Mouse (Mus musculus): ENCODE data around the gene Eva1b. TPM values are rescaled to one million over a fixed set of nuclear protein-coding genes. Genes with fewer than 3 reads are reported as not detected.

Eva1b gene
- polyA plus RNA-seq, 1 experiment from 2014 or later = 8.1 TPM

GRCm38 (mm10) chr4:126110374-126111152 is 37.0 kb upstream of the Eva1b start:
- no peaks in the 10 kb centered on the region for H3K27me3 ChIP-seq
- no peak overlapping the region for H3K4me3 ChIP-seq
- peak overlapping the region; percentile 49 for H3K27ac ChIP-seq
- H3K4me2 ChIP-seq = peak overlapping the region; percentile 24
- peak; percentile 45 for ATAC-seq
- no peaks in the 10 kb centered on the region for H3K36me3 ChIP-seq (ENCODE audit: poor library complexity, severe bottlenecking)
- peak overlapping the region; percentile 27 for H3K9ac ChIP-seq
- peaks cover 47% of the 10 kb centered on the region for H3K4me1 ChIP-seq
- H3K9me3 ChIP-seq (replicated peaks) = no peaks in the 10 kb centered on the region
- WGBS = 16% methylated on average over 12 of the region's 12 CpGs

- peak overlapping the region; percentile 27 for H3K9ac ChIP-seq
- 23% methylated on average over 7 of the region's 7 CpGs for WGBS
- no peak for ATAC-seq
- H3K36me3 ChIP-seq (ENCODE audit: poor library complexity, severe bottlenecking) = no peaks in the 10 kb centered on the region
- H3K27ac ChIP-seq = peak overlapping the region; percentile 49
- H3K4me3 ChIP-seq = no peak overlapping the region
- peak overlapping the region; percentile 24 for H3K4me2 ChIP-seq
- H3K4me1 ChIP-seq = peaks cover 44% of the 10 kb centered on the region
- H3K27me3 ChIP-seq = no peaks in the 10 kb centered on the region
- H3K9me3 ChIP-seq (replicated peaks) = no peaks in the 10 kb centered on the region
These were observed 36.4 kb upstream of the Eva1b start for GRCm38 (mm10) chr4:126111153-126111549.

GRCm38 (mm10) chr4:126113243-126113642 is 34.3 kb upstream of the Eva1b start:
- Histone ChIP-seq H3K27me3 (no peaks in the 10 kb centered on the region), H3K27ac (no peak overlapping the region), H3K4me2 (no peak overlapping the region), H3K4me1 (peaks cover 37% of the 10 kb centered on the region), H3K9ac (no peak overlapping the region), H3K4me3 (no peak overlapping the region), H3K9me3 (replicated peaks) (no peaks in the 10 kb centered on the region), H3K36me3 (ENCODE audit: poor library complexity, severe bottlenecking) (peaks cover 4% of the 10 kb centered on the region; the same call in 1 of the 2 replicates)
- 81% methylated on average over 4 of the region's 4 CpGs for WGBS
- ATAC-seq = no peak

GRCm38 (mm10) chr4:126113943-126114342 is 33.6 kb upstream of the Eva1b start:
- H3K9ac ChIP-seq = no peak overlapping the region
- no peak overlapping the region for H3K4me2 ChIP-seq
- WGBS = 20% methylated on average over 6 of the region's 6 CpGs
- H3K4me1 ChIP-seq = peaks cover 36% of the 10 kb centered on the region
- peaks cover 6% of the 10 kb centered on the region; the same call in 1 of the 2 replicates for H3K36me3 ChIP-seq (ENCODE audit: poor library complexity, severe bottlenecking)
- no peak for ATAC-seq
- H3K27ac ChIP-seq = no peak overlapping the region
- H3K9me3 ChIP-seq (replicated peaks) = no peaks in the 10 kb centered on the region
- no peaks in the 10 kb centered on the region for H3K27me3 ChIP-seq
- no peak overlapping the region for H3K4me3 ChIP-seq

GRCm38 (mm10) chr4:126115411-126115810 is 32.1 kb upstream of the Eva1b start:
- H3K4me2 ChIP-seq = no peak overlapping the region

GRCm38 (mm10) chr4:126115871-126116521 is 31.5 kb upstream of the Eva1b start:
- Histone ChIP-seq H3K36me3 (ENCODE audit: poor library complexity, severe bottlenecking) (peaks cover 12% of the 10 kb centered on the region), H3K4me3 (no peak overlapping the region), H3K9me3 (replicated peaks) (0 out of 2 replicates have a peak, but pooled peaks cover 2% of the 10 kb centered on the region), H3K4me1 (peaks cover 21% of the 10 kb centered on the region), H3K4me2 (no peak overlapping the region), H3K9ac (no peak overlapping the region), H3K27me3 (no peaks in the 10 kb centered on the region), H3K27ac (no peak overlapping the region)
- WGBS = 76% methylated on average over 6 of the region's 6 CpGs
- ATAC-seq = no peak

More at GRCm38 (mm10) chr4:126115411-126115810, 32.1 kb upstream of the Eva1b start:
- Histone ChIP-seq H3K36me3 (ENCODE audit: poor library complexity, severe bottlenecking) (peaks cover 9% of the 10 kb centered on the region; the same call in 1 of the 2 replicates), H3K9me3 (replicated peaks) (no peaks in the 10 kb centered on the region), H3K27ac (no peak overlapping the region), H3K27me3 (no peaks in the 10 kb centered on the region), H3K4me3 (no peak overlapping the region), H3K4me1 (peaks cover 27% of the 10 kb centered on the region), H3K9ac (no peak overlapping the region)
- 90% methylated on average over 9 of the region's 9 CpGs for WGBS
- ATAC-seq = no peak

- Histone ChIP-seq H3K4me2 (no peak overlapping the region), H3K4me3 (no peak overlapping the region), H3K4me1 (peaks cover 17% of the 10 kb centered on the region; the same call in 1 of the 2 replicates), H3K9ac (no peak overlapping the region), H3K27me3 (no peaks in the 10 kb centered on the region), H3K36me3 (ENCODE audit: poor library complexity, severe bottlenecking) (peaks cover 20% of the 10 kb centered on the region), H3K9me3 (replicated peaks) (peaks cover 11% of the 10 kb centered on the region; the same call in 1 of the 2 replicates), H3K27ac (peak overlapping the region; percentile 19; the same call in 1 of the 2 replicates)
- 83% methylated on average over 8 of the region's 8 CpGs for WGBS
- ATAC-seq = no peak
These were observed 30.4 kb upstream of the Eva1b start for GRCm38 (mm10) chr4:126117116-126117515.

- Histone ChIP-seq H3K4me3 (no peak overlapping the region), H3K27ac (peak overlapping the region; percentile 65), H3K9ac (no peak overlapping the region), H3K4me2 (no peak overlapping the region), H3K9me3 (replicated peaks) (peaks cover 11% of the 10 kb centered on the region; the same call in 1 of the 2 replicates), H3K27me3 (no peaks in the 10 kb centered on the region), H3K4me1 (peaks cover 20% of the 10 kb centered on the region; the same call in 1 of the 2 replicates), H3K36me3 (ENCODE audit: poor library complexity, severe bottlenecking) (peaks cover 26% of the 10 kb centered on the region)
- peak; percentile 45; the same call in 1 of the 2 replicates for ATAC-seq
- 79% methylated on average over 4 of the region's 4 CpGs for WGBS
These were observed 28.9 kb upstream of the Eva1b start for GRCm38 (mm10) chr4:126118651-126119050.

- no peak overlapping the region for H3K9ac ChIP-seq
- H3K27me3 ChIP-seq = no peaks in the 10 kb centered on the region
- peaks cover 30% of the 10 kb centered on the region for H3K36me3 ChIP-seq (ENCODE audit: poor library complexity, severe bottlenecking)
- H3K27ac ChIP-seq = peak overlapping the region; percentile 65
- ATAC-seq = no peak
- no peak overlapping the region for H3K4me3 ChIP-seq
- H3K4me1 ChIP-seq = peaks cover 16% of the 10 kb centered on the region; the same call in 1 of the 2 replicates
- 77% methylated on average over 1 of the region's 1 CpGs for WGBS
- peaks cover 11% of the 10 kb centered on the region; the same call in 1 of the 2 replicates for H3K9me3 ChIP-seq (replicated peaks)
- H3K4me2 ChIP-seq = no peak overlapping the region
These were observed 28.5 kb upstream of the Eva1b start for GRCm38 (mm10) chr4:126119051-126119450.

- peaks cover 11% of the 10 kb centered on the region; the same call in 1 of the 2 replicates for H3K9me3 ChIP-seq (replicated peaks)
- H3K27me3 ChIP-seq = no peaks in the 10 kb centered on the region
- peaks cover 16% of the 10 kb centered on the region; the same call in 1 of the 2 replicates for H3K4me1 ChIP-seq
- no peak overlapping the region for H3K4me3 ChIP-seq
- no peak overlapping the region for H3K9ac ChIP-seq
- 93% methylated on average over 5 of the region's 5 CpGs for WGBS
- no peak overlapping the region for H3K27ac ChIP-seq
- peaks cover 39% of the 10 kb centered on the region for H3K36me3 ChIP-seq (ENCODE audit: poor library complexity, severe bottlenecking)
- ATAC-seq = no peak
- H3K4me2 ChIP-seq = no peak overlapping the region
These were observed 27.5 kb upstream of the Eva1b start for GRCm38 (mm10) chr4:126120052-126120451.

GRCm38 (mm10) chr4:126120506-126120905 is 27.0 kb upstream of the Eva1b start:
- Histone ChIP-seq H3K9me3 (replicated peaks) (peaks cover 11% of the 10 kb centered on the region; the same call in 1 of the 2 replicates), H3K27me3 (no peaks in the 10 kb centered on the region), H3K36me3 (ENCODE audit: poor library complexity, severe bottlenecking) (peaks cover 43% of the 10 kb centered on the region), H3K4me1 (peaks cover 15% of the 10 kb centered on the region; the same call in 1 of the 2 replicates), H3K27ac (no peak overlapping the region), H3K4me2 (no peak overlapping the region), H3K4me3 (no peak overlapping the region), H3K9ac (no peak overlapping the region)
- 92% methylated on average over 2 of the region's 2 CpGs for WGBS
- ATAC-seq = no peak

Data from forebrain, embryonic 13.5 days (tissue).